Mouse (Mus musculus) spleen, adult 2 months (tissue): ENCODE data around the gene Hmx3. TPM values are rescaled to one million over a fixed set of nuclear protein-coding genes. Genes with fewer than 3 reads are reported as not detected.

Experiments
- DNase-seq, 2 experiments: peaks; one replicate each; pipeline versions ENCODE4 v3.0.0 to v3.0.0-alpha.2; 2012 to 2021; ENCODE audit warnings: low spot score in 2 of 2, low read depth in 1 of 2
- H3K27ac ChIP-seq: fragments of 200-500 bp; 2 replicates; pipeline ENCODE4 v1.5.1; 2012; ENCODE audit warnings: low read length, inconsistent platforms; ENCODE audit not compliant: insufficient read depth
- H3K27me3 ChIP-seq: fragments of 200-500 bp; 2 replicates; pipeline ENCODE4 v1.6.1; 2012; ENCODE audit warnings: mild to moderate bottlenecking, moderate library complexity, low read length, inconsistent platforms; ENCODE audit not compliant: control insufficient read depth, insufficient read depth
- H3K36me3 ChIP-seq: fragments of 200-500 bp; 2 replicates; pipeline ENCODE4 v1.6.1; 2012; ENCODE audit warnings: mild to moderate bottlenecking, low read length, inconsistent platforms; ENCODE audit not compliant: control insufficient read depth, insufficient read depth
- H3K4me1 ChIP-seq: fragments of 200-500 bp; 2 replicates; pipeline ENCODE4 v1.6.1; 2011; ENCODE audit warnings: inconsistent platforms; ENCODE audit not compliant: control insufficient read depth, insufficient read depth, insufficient read length
- H3K4me3 ChIP-seq: fragments of 200-500 bp; 2 replicates; pipeline ENCODE4 v1.5.1; 2011; ENCODE audit warnings: mild to moderate bottlenecking, inconsistent platforms; ENCODE audit not compliant: insufficient read depth, insufficient read length; ENCODE audit errors: extremely low read depth
- CTCF ChIP-seq: fragments of 200-500 bp; IDR thresholded peaks from 2 replicates; pipeline ENCODE4 v1.5.1; 2011; ENCODE audit warnings: mild to moderate bottlenecking, inconsistent platforms; ENCODE audit not compliant: insufficient read depth, insufficient read length, insufficient replicate concordance; ENCODE audit errors: extremely low read depth
- POLR2A ChIP-seq: fragments of 200-500 bp; IDR thresholded peaks from 2 replicates; pipeline ENCODE4 v1.6.1; 2011; ENCODE audit warnings: low read depth, low read length, inconsistent platforms
- WGBS: fragments of 180-500 bp; shearing (Covaris S2); methylation state at CpG from one replicate; pipeline ENCODE4 v1.1.7; 2018; 5-methylcytosine and 5-hydroxymethylcytosine counted together
- polyA plus RNA-seq: library from polyadenylated mRNA; depleted of rRNA; stranded (reverse); fragments of >200 nt; gene quantifications from 2 replicates; pipeline ENCODE4 v1.2.3, GENCODE M21; 2012

Hmx3 gene
- polyA plus RNA-seq, 1 experiment: not detected

DNA sequence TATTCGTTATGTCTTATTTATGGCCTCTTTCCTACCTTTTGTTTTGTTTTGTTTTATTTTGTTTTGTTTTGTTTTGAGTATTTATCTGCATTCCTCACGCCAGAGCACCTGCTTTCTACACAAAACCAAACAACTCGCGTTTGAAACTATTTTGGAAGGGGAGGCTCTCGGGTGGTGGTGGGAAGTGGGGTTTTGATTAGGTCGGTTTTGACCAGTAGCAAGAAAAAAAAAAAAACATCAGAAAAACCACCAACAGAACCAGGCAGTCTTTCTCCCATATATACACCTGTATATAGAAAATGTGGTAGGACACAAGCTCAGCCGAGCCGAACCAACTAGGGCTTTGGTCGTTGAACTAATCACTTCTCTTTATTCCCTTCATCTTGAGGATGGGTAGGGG, 13.4 kb downstream of the Hmx3 start:
- DNase-seq: no peak
- no peak overlapping the region; the same call in 1 of the 2 replicates for H3K4me3 ChIP-seq
- WGBS: 6% methylated on average over 9 of the region's 9 CpGs
- H3K36me3 ChIP-seq: no peaks in the 10 kb centered on the region
- peaks cover 49% of the 10 kb centered on the region for H3K27me3 ChIP-seq
- H3K27ac ChIP-seq: no peak overlapping the region
- H3K4me1 ChIP-seq: peaks cover 27% of the 10 kb centered on the region
- TF ChIP-seq CTCF: no peak
- no peak for TF ChIP-seq POLR2A

DNA sequence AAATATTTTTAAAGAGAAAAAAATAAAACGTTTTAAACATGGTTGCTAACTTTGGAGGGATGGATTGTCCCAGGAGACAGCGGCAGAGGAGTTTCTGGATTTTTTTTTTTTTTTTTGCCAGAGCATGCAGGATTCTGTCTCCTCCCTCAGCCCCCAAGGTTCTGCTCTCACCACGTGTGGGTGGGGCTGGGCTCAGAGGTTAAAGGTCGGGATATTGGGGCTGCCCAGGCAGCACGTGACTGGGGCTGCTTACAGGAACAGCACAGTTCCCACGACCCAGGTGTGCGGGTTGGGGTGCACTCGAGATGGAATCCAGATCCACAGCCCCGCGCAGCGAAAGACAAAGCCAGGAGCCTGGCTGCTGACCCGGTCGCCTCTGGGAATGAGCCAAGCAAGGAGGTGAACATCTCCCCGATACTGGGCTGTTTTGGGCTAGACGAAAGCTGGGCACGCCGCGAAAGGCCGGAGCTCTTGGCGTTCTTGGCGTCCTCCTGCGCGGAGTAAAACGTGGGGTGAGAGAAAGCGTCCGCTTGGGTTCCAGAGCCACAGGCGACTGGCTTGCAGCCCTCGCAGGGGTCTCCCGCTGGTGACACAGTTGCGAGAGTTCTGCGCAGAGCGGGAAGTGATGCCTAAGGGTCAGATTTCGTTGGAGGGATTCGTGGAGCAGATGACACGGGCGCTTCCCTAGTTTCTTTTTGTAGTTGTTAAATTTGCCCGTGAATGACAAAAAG, 14.0 kb downstream of the Hmx3 start:
- 5% methylated on average over 37 of the region's 37 CpGs for WGBS
- Histone ChIP-seq H3K4me3 (peak overlapping the region; percentile 29; the same call in 1 of the 2 replicates), H3K36me3 (no peaks in the 10 kb centered on the region), H3K27me3 (peaks cover 48% of the 10 kb centered on the region), H3K4me1 (peaks cover 28% of the 10 kb centered on the region), H3K27ac (no peak overlapping the region)
- no peak for DNase-seq
- no peak for TF ChIP-seq POLR2A
- no peak for TF ChIP-seq CTCF

DNA sequence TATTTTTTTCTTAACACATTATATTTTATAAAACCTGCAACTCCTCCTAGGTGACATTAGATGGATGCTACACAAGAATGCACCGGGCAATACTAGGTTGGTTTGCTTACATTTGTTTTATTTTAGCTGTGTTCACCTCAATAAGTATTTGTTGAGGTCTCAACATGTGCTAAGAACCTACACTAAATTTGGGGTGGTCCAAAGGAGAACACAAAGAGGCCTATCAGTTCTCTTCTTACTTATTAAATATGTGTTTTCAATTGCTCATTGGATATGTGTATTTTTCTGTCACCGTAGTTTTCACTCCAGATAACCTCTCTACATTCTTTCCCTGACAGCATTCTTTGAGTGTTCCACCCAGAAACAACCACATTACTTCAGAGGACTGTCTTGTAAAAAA, 15.1 kb downstream of the Hmx3 start:
- WGBS: 50% methylated on average over 2 of the region's 2 CpGs
- H3K27me3 ChIP-seq: peaks cover 39% of the 10 kb centered on the region
- TF ChIP-seq POLR2A (no peak), CTCF (no peak)

DNA sequence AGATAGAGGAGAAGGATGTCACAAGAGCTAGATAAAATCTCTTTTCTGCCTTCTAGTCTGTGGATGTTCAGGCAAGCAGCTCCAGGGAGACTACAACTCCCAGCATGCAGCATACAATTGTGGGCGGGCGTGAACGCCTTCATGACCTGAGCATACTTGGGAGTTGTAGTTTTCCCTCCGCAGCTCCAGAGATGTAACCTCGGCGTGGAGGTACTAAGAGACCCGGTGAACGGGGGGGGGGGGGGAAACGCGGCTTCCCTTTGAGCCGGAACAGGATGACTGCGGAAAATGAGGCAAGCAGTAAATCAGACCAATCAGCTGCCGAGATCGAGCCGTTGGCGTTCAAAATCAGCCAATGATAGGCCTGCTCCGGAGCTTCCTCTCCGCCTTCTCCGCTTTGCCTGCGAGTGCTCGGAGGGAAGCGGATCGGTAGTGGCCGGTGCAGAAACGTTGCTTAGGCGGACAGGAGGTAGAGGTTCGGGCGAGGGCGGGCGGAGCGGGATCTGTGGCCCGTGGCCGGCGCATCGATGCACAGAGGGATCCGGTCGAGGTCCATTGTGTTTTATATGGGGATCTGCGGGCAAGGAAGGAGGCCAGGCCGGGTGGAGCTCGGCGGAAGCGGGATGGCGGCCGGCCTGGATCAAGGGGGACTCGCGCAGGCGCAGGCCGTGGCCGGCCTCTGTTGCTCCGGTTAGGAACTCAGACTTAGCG, 17.5 kb downstream of the Hmx3 start, which contains the start of gene Bub3:
TSS of gene Bub3 (plus strand) at position 237 of the 711 bp plus-strand sequence.
- peak; percentile 89 to 94 for DNase-seq
- peaks cover 16% of the 10 kb centered on the region for H3K4me1 ChIP-seq
- peak within 1 kb of the TSS; percentile 84 for H3K4me3 ChIP-seq
- H3K27ac ChIP-seq: peak within 1 kb of the TSS; percentile 82
- peaks cover 8% of the 10 kb centered on the region for H3K36me3 ChIP-seq
- under 1% methylated on average over 45 of the region's 51 CpGs for WGBS
- TF ChIP-seq CTCF (no peak), POLR2A (peak; percentile 85)
- peaks cover 25% of the 10 kb centered on the region for H3K27me3 ChIP-seq

More for the DNA sequence above, 15.1 kb downstream of the Hmx3 start:
- DNase-seq: no peak
- peaks cover 28% of the 10 kb centered on the region for H3K4me1 ChIP-seq
- H3K27ac ChIP-seq: no peak overlapping the region
- H3K36me3 ChIP-seq: peaks cover 3% of the 10 kb centered on the region
- H3K4me3 ChIP-seq: no peak overlapping the region

DNA sequence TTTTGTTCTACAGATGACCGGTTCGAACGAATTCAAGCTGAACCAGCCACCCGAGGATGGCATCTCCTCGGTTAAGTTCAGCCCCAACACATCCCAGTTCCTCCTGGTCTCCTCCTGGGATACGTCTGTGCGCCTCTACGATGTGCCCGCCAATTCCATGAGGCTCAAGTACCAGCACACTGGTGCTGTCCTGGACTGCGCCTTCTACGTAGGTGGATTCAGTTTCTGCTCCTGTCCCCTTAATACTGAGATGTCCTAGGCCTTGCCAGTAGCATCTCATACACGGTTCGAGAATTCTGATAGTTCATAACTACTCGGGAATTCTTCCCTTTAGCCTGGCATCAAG, 18.0 kb downstream of the Hmx3 start:
- H3K27ac ChIP-seq: peak overlapping the region; percentile 82
- WGBS: 2% methylated on average over 14 of the region's 14 CpGs

DNA sequence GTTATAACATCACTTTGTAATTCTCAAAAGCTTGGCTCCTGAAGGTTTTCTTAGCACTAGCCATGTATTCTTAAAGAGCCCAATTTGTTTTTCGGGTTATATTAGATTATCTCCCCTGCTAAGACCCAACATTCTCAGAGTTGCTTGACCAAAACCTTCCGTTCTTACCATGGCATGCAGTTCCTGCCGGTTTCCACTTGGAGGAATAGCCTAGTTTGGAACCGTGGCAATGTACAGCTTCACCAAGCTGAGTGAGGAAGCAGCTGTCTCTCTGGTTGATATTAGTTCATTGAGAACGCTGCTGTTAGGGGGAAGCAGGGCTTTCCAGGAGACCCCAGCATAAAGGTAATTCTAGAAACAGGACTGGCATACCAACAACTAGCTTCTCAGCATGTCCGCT, 32.6 kb downstream of the Hmx3 start:
- DNase-seq: no peak
- H3K27me3 ChIP-seq: no peaks in the 10 kb centered on the region
- no peaks in the 10 kb centered on the region for H3K4me1 ChIP-seq
- H3K36me3 ChIP-seq: peaks cover 16% of the 10 kb centered on the region
- TF ChIP-seq POLR2A: no peak
- TF ChIP-seq CTCF: no peak
- no peak overlapping the region for H3K4me3 ChIP-seq
- 87% methylated on average over 6 of the region's 6 CpGs for WGBS
- no peak overlapping the region for H3K27ac ChIP-seq

More for the DNA sequence above, 18.0 kb downstream of the Hmx3 start:
- H3K27me3 ChIP-seq: peaks cover 20% of the 10 kb centered on the region
- no peak for DNase-seq
- H3K4me3 ChIP-seq: peak overlapping the region; percentile 84
- TF ChIP-seq CTCF (no peak), POLR2A (no peak)
- peaks cover 11% of the 10 kb centered on the region for H3K4me1 ChIP-seq
- peaks cover 11% of the 10 kb centered on the region for H3K36me3 ChIP-seq

DNA sequence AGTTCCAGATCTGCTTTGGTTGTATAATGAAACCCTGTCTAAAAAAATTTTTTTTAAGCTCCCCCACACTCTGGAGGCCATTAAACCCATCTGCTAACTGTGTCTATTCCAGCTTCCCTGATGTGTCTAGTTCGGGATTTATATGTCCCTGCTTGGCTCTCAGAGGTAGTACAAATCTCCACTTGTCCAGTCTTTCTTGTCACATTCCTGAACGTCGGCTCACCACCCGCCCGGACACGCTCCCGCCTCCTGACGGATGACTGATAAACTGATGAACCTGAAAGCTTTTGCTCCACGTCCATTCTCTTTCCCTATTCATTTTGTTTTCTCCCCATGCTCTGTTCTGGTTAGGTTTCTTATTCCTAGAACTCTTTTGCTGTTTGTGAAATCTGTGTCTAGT, 39.5 kb downstream of the Hmx3 start:
- H3K27me3 ChIP-seq: no peaks in the 10 kb centered on the region

More for the DNA sequence above, 39.5 kb downstream of the Hmx3 start:
- WGBS: 87% methylated on average over 9 of the region's 9 CpGs
- H3K27ac ChIP-seq: no peak overlapping the region
- TF ChIP-seq CTCF (no peak), POLR2A (no peak)
- no peak for DNase-seq
- no peaks in the 10 kb centered on the region for H3K36me3 ChIP-seq
- no peak overlapping the region for H3K4me3 ChIP-seq
- H3K4me1 ChIP-seq: no peaks in the 10 kb centered on the region
